Mouse (Mus musculus): ENCODE results near the gene Focad. TPM values are rescaled to one million over a fixed set of nuclear protein-coding genes. Genes with fewer than 3 reads are reported as not detected.

The Focad gene
- total and polyA plus RNA-seq, 2 experiments from 2014 or later: 9.2 to 34.1 TPM

- Histone ChIP-seq H3K9ac (replicated peaks; ENCODE audit: low read length) (no peak overlapping the region), H3K9me3 (ENCODE audit: low read length) (no peaks in the 10 kb centered on the region), H3K27ac (no peak overlapping the region), H3K36me3 (ENCODE audit: insufficient read depth, low read length) (no peaks in the 10 kb centered on the region), H3K4me1 (ENCODE audit: insufficient read depth, low read length) (no peaks in the 10 kb centered on the region), H3K4me2 (ENCODE audit: low read depth, low read length) (peak overlapping the region; percentile 31; the same call in 1 of the 2 replicates), H3K4me3 (ENCODE audit: low read length) (no peak overlapping the region), H3K27me3 (ENCODE audit: insufficient read depth, low read length) (no peaks in the 10 kb centered on the region)
- peak; percentile 38; the same call in 1 of the 2 replicates for TF ChIP-seq CTCF (IDR thresholded peaks at IDR 0.05; ENCODE audit: low read depth)
- ATAC-seq: peak; percentile 71; the same call in 1 of the 2 replicates
- peak; percentile 74 for DNase-seq (ENCODE audit: low spot score)
- WGBS: 37% methylated on average over 11 of the region's 11 CpGs
These were observed 250.0 kb downstream of the Focad start for GRCm38 (mm10) chr4:88344468-88344867.

GRCm38 (mm10) chr4:88345065-88345464, 250.6 kb downstream of the Focad start:
- no peak for DNase-seq (ENCODE audit: low spot score)
- Histone ChIP-seq H3K9me3 (ENCODE audit: low read length) (no peaks in the 10 kb centered on the region), H3K27ac (no peak overlapping the region), H3K4me3 (ENCODE audit: low read length) (no peak overlapping the region), H3K4me2 (ENCODE audit: low read depth, low read length) (no peak overlapping the region), H3K27me3 (ENCODE audit: insufficient read depth, low read length) (no peaks in the 10 kb centered on the region), H3K4me1 (ENCODE audit: insufficient read depth, low read length) (no peaks in the 10 kb centered on the region), H3K36me3 (ENCODE audit: insufficient read depth, low read length) (no peaks in the 10 kb centered on the region), H3K9ac (replicated peaks; ENCODE audit: low read length) (no peak overlapping the region)
- no peak for ATAC-seq
- WGBS: 48% methylated on average over 4 of the region's 4 CpGs
- no peak for TF ChIP-seq CTCF (IDR thresholded peaks at IDR 0.05; ENCODE audit: low read depth)

DNA sequence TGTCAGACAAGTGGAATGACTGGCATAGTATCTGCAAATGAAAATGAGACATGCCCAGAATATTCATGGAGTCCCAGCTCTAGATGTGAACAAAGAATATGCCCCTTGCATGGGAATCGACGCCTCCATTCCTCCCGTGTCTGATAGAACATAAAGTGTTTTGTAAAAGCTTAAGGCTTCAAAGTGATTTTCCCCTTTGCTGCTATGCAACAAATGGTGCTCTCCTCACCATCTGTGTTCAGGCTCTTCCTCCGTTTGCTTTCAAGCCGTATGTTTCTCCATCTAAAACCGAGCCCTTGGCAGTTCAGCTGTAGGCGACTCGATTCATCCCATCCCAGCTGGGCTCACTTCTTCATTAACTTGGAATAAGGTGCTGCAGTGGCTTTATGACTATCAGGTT, 251.5 kb downstream of the Focad start:
- Histone ChIP-seq H3K27me3 (ENCODE audit: insufficient read depth, low read length) (no peaks in the 10 kb centered on the region), H3K27ac (no peak overlapping the region), H3K4me2 (ENCODE audit: low read depth, low read length) (no peak overlapping the region), H3K36me3 (ENCODE audit: insufficient read depth, low read length) (no peaks in the 10 kb centered on the region), H3K4me3 (ENCODE audit: low read length) (no peak overlapping the region), H3K9me3 (ENCODE audit: low read length) (no peaks in the 10 kb centered on the region), H3K4me1 (ENCODE audit: insufficient read depth, low read length) (no peaks in the 10 kb centered on the region), H3K9ac (replicated peaks; ENCODE audit: low read length) (no peak overlapping the region)
- DNase-seq (ENCODE audit: low spot score) (peak; percentile 7), ATAC-seq (no peak)
- no peak for TF ChIP-seq CTCF (IDR thresholded peaks at IDR 0.05; ENCODE audit: low read depth)
- WGBS: 70% methylated on average over 8 of the region's 8 CpGs

DNA sequence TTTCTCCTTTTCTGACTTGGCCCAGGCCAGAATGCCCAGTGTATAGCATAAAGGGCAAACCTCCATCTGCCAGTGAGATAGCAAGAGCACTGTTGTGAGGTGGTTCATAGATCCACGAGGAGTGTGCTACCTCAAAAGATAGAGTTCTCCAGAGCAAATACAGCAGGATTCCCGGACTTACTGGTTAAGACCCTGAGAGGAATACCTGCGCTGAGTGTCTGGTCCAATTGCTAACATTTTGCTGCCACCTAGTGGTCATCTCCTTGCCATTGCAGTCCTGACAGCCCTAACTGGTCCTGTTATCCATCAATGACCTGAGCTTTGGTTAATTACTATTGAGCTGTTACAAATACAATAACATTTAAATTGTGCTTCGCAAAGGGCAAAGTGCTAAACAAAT, 256.5 kb downstream of the Focad start:
- Histone ChIP-seq H3K4me1 (ENCODE audit: insufficient read depth, low read length) (no peaks in the 10 kb centered on the region), H3K9me3 (ENCODE audit: low read length) (no peaks in the 10 kb centered on the region), H3K27ac (no peak overlapping the region), H3K27me3 (ENCODE audit: insufficient read depth, low read length) (no peaks in the 10 kb centered on the region), H3K4me2 (ENCODE audit: low read depth, low read length) (no peak overlapping the region), H3K4me3 (ENCODE audit: low read length) (no peak overlapping the region), H3K9ac (replicated peaks; ENCODE audit: low read length) (no peak overlapping the region), H3K36me3 (ENCODE audit: insufficient read depth, low read length) (no peaks in the 10 kb centered on the region)
- ATAC-seq: peak; percentile 89
- DNase-seq (ENCODE audit: low spot score): peak; percentile 95
- TF ChIP-seq CTCF (IDR thresholded peaks at IDR 0.05; ENCODE audit: low read depth): peak; percentile 99
- WGBS: 5% methylated on average over 4 of the region's 4 CpGs

DNA sequence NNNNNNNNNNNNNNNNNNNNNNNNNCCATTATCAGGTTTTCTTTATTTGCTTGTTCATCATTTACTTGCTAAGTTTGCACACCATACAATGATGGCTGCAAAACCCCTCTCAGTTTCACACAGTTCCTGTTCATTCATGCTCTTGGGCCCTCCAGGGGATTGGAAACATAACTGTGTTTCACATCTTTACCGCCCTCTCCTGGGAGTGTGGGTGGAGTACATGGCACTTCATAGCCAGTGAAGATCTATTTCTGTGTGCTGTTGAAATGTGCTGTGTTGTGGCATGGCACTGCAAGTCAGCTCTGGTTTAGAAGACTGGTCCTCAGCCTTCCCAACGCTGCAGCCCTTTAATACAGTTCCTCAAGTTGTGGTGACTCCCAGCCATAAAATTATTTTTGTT, 262.2 kb downstream of the Focad start:
- peak; percentile 48 for TF ChIP-seq CTCF (IDR thresholded peaks at IDR 0.05; ENCODE audit: low read depth)
- no peaks in the 10 kb centered on the region for H3K27me3 ChIP-seq (ENCODE audit: insufficient read depth, low read length)
- ATAC-seq (no peak), DNase-seq (ENCODE audit: low spot score) (peak; percentile 38)
- no peak overlapping the region for H3K9ac ChIP-seq (replicated peaks; ENCODE audit: low read length)
- H3K27ac ChIP-seq: no peak overlapping the region
- WGBS: 70% methylated on average over 2 of the region's 2 CpGs
- H3K36me3 ChIP-seq (ENCODE audit: insufficient read depth, low read length): no peaks in the 10 kb centered on the region
- H3K4me2 ChIP-seq (ENCODE audit: low read depth, low read length): no peak overlapping the region
- H3K4me3 ChIP-seq (ENCODE audit: low read length): no peak overlapping the region
- no peaks in the 10 kb centered on the region for H3K4me1 ChIP-seq (ENCODE audit: insufficient read depth, low read length)
- no peaks in the 10 kb centered on the region for H3K9me3 ChIP-seq (ENCODE audit: low read length)

- H3K27me3 ChIP-seq (ENCODE audit: insufficient read depth, low read length): no peaks in the 10 kb centered on the region
- H3K27ac ChIP-seq: no peak overlapping the region
- H3K4me1 ChIP-seq (ENCODE audit: insufficient read depth, low read length): no peaks in the 10 kb centered on the region
- no peak overlapping the region for H3K9ac ChIP-seq (replicated peaks; ENCODE audit: low read length)
- H3K4me2 ChIP-seq (ENCODE audit: low read depth, low read length): no peak overlapping the region
- no peak for ATAC-seq
- DNase-seq (ENCODE audit: low spot score): no peak
- no peaks in the 10 kb centered on the region for H3K9me3 ChIP-seq (ENCODE audit: low read length)
- TF ChIP-seq CTCF (IDR thresholded peaks at IDR 0.05; ENCODE audit: low read depth): no peak
- H3K4me3 ChIP-seq (ENCODE audit: low read length): no peak overlapping the region
- WGBS: 86% methylated on average over 3 of the region's 3 CpGs
- no peaks in the 10 kb centered on the region for H3K36me3 ChIP-seq (ENCODE audit: insufficient read depth, low read length)
These were observed 263.0 kb downstream of the Focad start for GRCm38 (mm10) chr4:88357431-88357830.

DNA sequence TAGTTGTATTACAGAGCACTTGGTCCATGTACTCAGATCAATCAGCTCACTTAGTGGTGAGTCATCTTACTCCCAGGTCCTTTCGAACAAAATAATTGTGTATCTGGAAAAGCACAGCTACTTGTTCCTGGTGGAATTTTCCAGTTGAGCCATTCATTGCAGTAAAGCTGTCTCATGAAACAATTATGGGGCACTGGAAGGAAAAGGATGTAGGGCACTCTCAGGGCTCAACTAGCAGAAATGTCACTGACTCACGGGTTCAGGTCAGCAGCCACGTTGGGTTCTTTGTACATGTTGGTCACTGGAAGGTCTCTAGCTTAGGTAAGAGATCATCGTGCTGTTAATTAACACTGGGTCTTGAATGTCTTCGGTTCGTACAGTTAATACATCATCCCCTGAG, 275.5 kb downstream of the Focad start:
- no peak for ATAC-seq

More for the DNA sequence above, 275.5 kb downstream of the Focad start:
- 85% methylated on average over 6 of the region's 6 CpGs for WGBS
- DNase-seq (ENCODE audit: low spot score): no peak
- H3K36me3 ChIP-seq (ENCODE audit: insufficient read depth, low read length): no peaks in the 10 kb centered on the region
- no peak for TF ChIP-seq CTCF (IDR thresholded peaks at IDR 0.05; ENCODE audit: low read depth)
- no peaks in the 10 kb centered on the region for H3K4me1 ChIP-seq (ENCODE audit: insufficient read depth, low read length)
- H3K27ac ChIP-seq: no peak overlapping the region
- no peak overlapping the region for H3K4me2 ChIP-seq (ENCODE audit: low read depth, low read length)
- H3K9me3 ChIP-seq (ENCODE audit: low read length): no peaks in the 10 kb centered on the region
- H3K27me3 ChIP-seq (ENCODE audit: insufficient read depth, low read length): no peaks in the 10 kb centered on the region
- no peak overlapping the region for H3K9ac ChIP-seq (replicated peaks; ENCODE audit: low read length)
- no peak overlapping the region for H3K4me3 ChIP-seq (ENCODE audit: low read length)

All from hindbrain, postnatal 0 days (tissue).